ENCODE assay signal across 22 mouse cellular contexts in the genomic region with DNA sequence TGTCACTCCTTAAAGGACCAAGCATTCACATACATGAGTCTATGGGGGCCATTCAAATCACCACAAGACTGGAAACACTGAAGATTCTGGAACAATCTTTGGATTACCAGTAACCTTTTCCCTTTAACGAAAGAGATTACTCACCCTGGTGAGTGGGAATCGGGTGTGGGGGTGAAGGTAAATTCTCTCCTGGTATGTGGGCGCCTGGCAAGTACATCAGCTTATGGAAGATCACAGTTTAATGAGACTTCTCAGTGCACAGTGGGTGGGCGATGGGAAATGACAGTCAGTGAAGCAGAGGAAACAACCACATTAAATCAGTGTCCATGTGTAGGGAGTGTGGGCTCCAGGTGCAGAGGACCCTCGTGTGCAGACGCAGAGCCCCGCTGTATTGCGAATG. TPM values are rescaled to one million over a fixed set of nuclear protein-coding genes. Genes with fewer than 3 reads are reported as not detected.
A peak's percentile ranks its signal among the peaks of the same experiment; 100 is the strongest.
DNase-seq lines count a peak whose midpoint lies in the region; ATAC-seq lines count a peak whose summit lies in the region.
"Had no signal": no experiment of that assay in that cellular context is flagged by ENCODE, and none has a peak within 500 bp of the region (broad histone marks: within the 10 kb centered on the region; RNA-seq: fewer than 3 reads in every experiment).

No protein-coding gene starts in this region.

- DNase-seq in frontal cortex, postnatal 25 days (ENCODE audit: low spot score in 2 of 2): no peak
- DNase-seq in layer of hippocampus, adult 8-10 months (ENCODE audit: low spot score in 2 of 2): peak; percentile 48 to 55
- no peak for DNase-seq in layer of hippocampus, postnatal 36 days
- peak; percentile 46 for DNase-seq in right cerebral cortex, postnatal 25 days
- no peak for DNase-seq in right cerebral cortex, postnatal 4 days
- DNase-seq in cerebellum, postnatal 36 days: no peak
- DNase-seq in kidney, postnatal 36 days: no peak
- DNase-seq: cerebellum, adult 2 months; gastrocnemius, adult 2 months; heart, postnatal 4 days; kidney, adult 2 months; kidney, postnatal 10 days; lung, embryonic 14.5 days had no signal

- peak; percentile 64 for ATAC-seq in frontal cortex, adult (ENCODE audit: low TSS enrichment)
- ATAC-seq: activated CD4-positive, CD25-positive, alpha-beta regulatory T cell, adult 4 months; forebrain, embryonic 14.5 days; inflammation-experienced regulatory T-cells, adult 6 months; midbrain, embryonic 13.5 days had no signal

RNA-seq across cellular contexts. Expression of gene Bcl2l10, which starts 16.7 kb away (rescaled TPM):
- total RNA-seq in layer of hippocampus, adult 8-10 months (2022): under 1 TPM in 2 of 4 experiments, not detected in 2; 0.39 to 0.43 TPM
- under 1 TPM in 1 of 2 experiments, not detected in 1; 0.27 TPM for total RNA-seq in layer of hippocampus, postnatal 36 days (2021)
- total RNA-seq: gastrocnemius, adult 2 months; left cerebral cortex, postnatal 25 days; megakaryocyte, adult 5-6 weeks; monocyte, adult 5-6 weeks; neutrophil, adult 5-6 weeks had no signal

RNA-seq across cellular contexts. Expression of gene Gnb5, which starts 24.7 kb away (rescaled TPM):
- 100 to 1,000 TPM; 110 to 135 (median 125) TPM for total RNA-seq in layer of hippocampus, adult 8-10 months (2022)
- 100 to 1,000 TPM; 115 to 128 TPM for total RNA-seq in layer of hippocampus, postnatal 36 days (2021)

Comparison
In these comparisons a context has a peak if more than half of its experiments do, and no peak if none do; other contexts are left out.
1. DNase-seq: peak in layer of hippocampus, adult 8-10 months (2 of 2) and right cerebral cortex, postnatal 25 days (single experiment); none in frontal cortex, postnatal 25 days (0 of 2), layer of hippocampus, postnatal 36 days (0 of 2), right cerebral cortex, postnatal 4 days (single experiment), cerebellum, postnatal 36 days (0 of 2) and kidney, postnatal 36 days (0 of 2).